Mouse (Mus musculus) kidney, adult 11 months (tissue): ENCODE results near the gene Anks1.

Source experiments
- DNase-seq: peaks from one replicate; pipeline ENCODE4 v3.0.0; 2022

Anks1 gene

GRCm38 (mm10) chr17:28025541-28025961 lies 116.4 kb downstream of the Anks1 start:
- peak; percentile 80 for DNase-seq

GRCm38 (mm10) chr17:28026111-28026872 lies 117.2 kb downstream of the Anks1 start:
- DNase-seq = peak; percentile 80

- DNase-seq = no peak
Observed at GRCm38 (mm10) chr17:28027197-28027596, 118.1 kb downstream of the Anks1 start.

- no peak for DNase-seq
Observed at GRCm38 (mm10) chr17:28028236-28028635, 119.1 kb downstream of the Anks1 start.

- no peak for DNase-seq
Observed at GRCm38 (mm10) chr17:28029308-28029707, 120.2 kb downstream of the Anks1 start.

GRCm38 (mm10) chr17:28030446-28030845 lies 121.3 kb downstream of the Anks1 start:
- DNase-seq = no peak

GRCm38 (mm10) chr17:28031281-28031941 lies 122.3 kb downstream of the Anks1 start:
- DNase-seq = no peak

- no peak for DNase-seq
Observed at GRCm38 (mm10) chr17:28032219-28032618, 123.1 kb downstream of the Anks1 start.

- no peak for DNase-seq
Observed at GRCm38 (mm10) chr17:28033046-28033580, 124.0 kb downstream of the Anks1 start.

- no peak for DNase-seq
Observed at GRCm38 (mm10) chr17:28034986-28035385, 125.9 kb downstream of the Anks1 start.

GRCm38 (mm10) chr17:28036813-28037756 lies 128.0 kb downstream of the Anks1 start:
- no peak for DNase-seq

GRCm38 (mm10) chr17:28040620-28041019 lies 131.5 kb downstream of the Anks1 start:
- no peak for DNase-seq

- no peak for DNase-seq
Observed at GRCm38 (mm10) chr17:28041298-28041697, 132.2 kb downstream of the Anks1 start.

GRCm38 (mm10) chr17:28042299-28042771 lies 133.2 kb downstream of the Anks1 start:
- DNase-seq = peak; percentile 27

GRCm38 (mm10) chr17:28047017-28047416 lies 137.9 kb downstream of the Anks1 start:
- no peak for DNase-seq

GRCm38 (mm10) chr17:28047520-28047919 lies 138.4 kb downstream of the Anks1 start:
- no peak for DNase-seq

- DNase-seq = no peak
Observed at GRCm38 (mm10) chr17:28048425-28048824, 139.3 kb downstream of the Anks1 start.

GRCm38 (mm10) chr17:28050210-28050609 lies 141.1 kb downstream of the Anks1 start:
- DNase-seq = no peak

GRCm38 (mm10) chr17:28052293-28052863 lies 143.3 kb downstream of the Anks1 start:
- no peak for DNase-seq

GRCm38 (mm10) chr17:28058346-28058745 lies 149.2 kb downstream of the Anks1 start:
- DNase-seq = no peak

- DNase-seq = no peak
Observed at GRCm38 (mm10) chr17:28060681-28061080, 151.6 kb downstream of the Anks1 start.

GRCm38 (mm10) chr17:28061472-28061871 lies 152.4 kb downstream of the Anks1 start:
- DNase-seq = no peak
